Comparison of ENCODE assay signal across 20 mouse cellular contexts in genomic region chr1:61151742-61152141, GRCm38 (mm10).
DNase-seq lines count a peak whose midpoint lies in the region; ATAC-seq and TF ChIP-seq lines count a peak whose summit lies in the region.
"Had no signal": no experiment of that assay in that cellular context is flagged by ENCODE, and none has a peak within 500 bp of the region (broad histone marks: within the 10 kb centered on the region; RNA-seq: fewer than 3 reads in every experiment).

No protein-coding gene starts in this region.

- no peaks in the 10 kb centered on the region for H3K9me3 ChIP-seq in midbrain, embryonic 10.5 days (replicated peaks)
- H3K9me3 ChIP-seq in midbrain, postnatal 0 days (ENCODE audit: low read length) = no peaks in the 10 kb centered on the region
- no peaks in the 10 kb centered on the region for H3K9me3 ChIP-seq in limb, embryonic 10.5 days (replicated peaks)
- H3K9me3 ChIP-seq in intestine, embryonic 15.5 days = no peaks in the 10 kb centered on the region
- H3K9me3 ChIP-seq: forebrain, embryonic 10.5 days had no signal

- WGBS in midbrain, embryonic 10.5 days = 75% methylated on average over 2 of the region's 2 CpGs
- WGBS in midbrain, postnatal 0 days = 76% methylated on average over 2 of the region's 2 CpGs
- WGBS in limb, embryonic 10.5 days = 21% methylated on average over 2 of the region's 2 CpGs
- 29% methylated on average over 2 of the region's 2 CpGs for WGBS in intestine, embryonic 15.5 days

- no peak overlapping the region for H3K4me2 ChIP-seq in midbrain, postnatal 0 days (ENCODE audit: low read depth, low read length, poor library complexity, severe bottlenecking)
- no peak overlapping the region for H3K4me2 ChIP-seq in intestine, embryonic 15.5 days (replicated peaks)

- intact Hi-C loops in gastrocnemius, adult 2 months (cut with DNase I) = no loop called here
- intact Hi-C loops in gastrocnemius, postnatal 36 days (cut with DNase I) = no loop called here

- H3K27me3 ChIP-seq in midbrain, embryonic 10.5 days (ENCODE audit: low read depth, poor library complexity, severe bottlenecking) = no peaks in the 10 kb centered on the region
- no peaks in the 10 kb centered on the region for H3K27me3 ChIP-seq in midbrain, postnatal 0 days (ENCODE audit: insufficient read depth, low read length)
- H3K27me3 ChIP-seq in limb, embryonic 10.5 days (ENCODE audit: low read depth, poor library complexity, severe bottlenecking) = no peaks in the 10 kb centered on the region
- no peaks in the 10 kb centered on the region for H3K27me3 ChIP-seq in intestine, embryonic 15.5 days (replicated peaks)

- H3K27ac ChIP-seq in gastrocnemius, adult 2 months = no peak overlapping the region
- H3K27ac ChIP-seq in midbrain, embryonic 10.5 days (replicated peaks) = no peak overlapping the region
- no peak overlapping the region for H3K27ac ChIP-seq in midbrain, postnatal 0 days (ENCODE audit: low read depth, low read length)
- H3K27ac ChIP-seq in limb, embryonic 10.5 days = peak overlapping the region; percentile 59
- no peak overlapping the region for H3K27ac ChIP-seq in intestine, embryonic 15.5 days
- H3K27ac ChIP-seq: left cerebral cortex, adult 2 months had no signal

- DNase-seq in gastrocnemius, adult 2 months = peak; percentile 43
- DNase-seq in gastrocnemius, postnatal 36 days = no peak
- DNase-seq in midbrain, embryonic 10.5 days (ENCODE audit: low spot score) = peak; percentile 12
- DNase-seq in midbrain, postnatal 0 days (ENCODE audit: low spot score) = no peak
- peak; percentile 49 for DNase-seq in limb, embryonic 10.5 days (ENCODE audit: low spot score)
- DNase-seq in thymus, postnatal 25 days = no peak
- DNase-seq in B cell, adult 2 months = no peak
- DNase-seq: adrenal gland, postnatal 36 days; cerebellum, adult 11-12 months; cerebellum, postnatal 10 days; layer of hippocampus, adult 9-11 months; lung, postnatal 4 days had no signal

- TF ChIP-seq CTCF in gastrocnemius, adult 2 months (IDR thresholded peaks at IDR 0.05) = no peak
- TF ChIP-seq CTCF in midbrain, postnatal 0 days (IDR thresholded peaks at IDR 0.05) = no peak

- H3K9ac ChIP-seq in midbrain, postnatal 0 days (replicated peaks; ENCODE audit: low read length, poor library complexity, severe bottlenecking) = no peak overlapping the region
- no peak overlapping the region for H3K9ac ChIP-seq in intestine, embryonic 15.5 days

- H3K4me1 ChIP-seq in midbrain, embryonic 10.5 days = peaks cover 3% of the 10 kb centered on the region; the same call in 1 of the 2 replicates
- no peaks in the 10 kb centered on the region for H3K4me1 ChIP-seq in midbrain, postnatal 0 days (ENCODE audit: insufficient read depth, low read length)
- H3K4me1 ChIP-seq in limb, embryonic 10.5 days = peaks cover 25% of the 10 kb centered on the region
- H3K4me1 ChIP-seq in intestine, embryonic 15.5 days (replicated peaks) = 0 out of 2 replicates have a peak, but pooled peaks cover 2% of the 10 kb centered on the region

- ATAC-seq in midbrain, postnatal 0 days (ENCODE audit: low FRiP score) = no peak
- ATAC-seq in intestine, embryonic 15.5 days = no peak
- ATAC-seq: CD4-positive, CD25-positive, alpha-beta regulatory T cell, adult 4 months; forebrain, embryonic 16.5 days; hindbrain, embryonic 16.5 days; intestine, postnatal 0 days; midbrain, embryonic 16.5 days had no signal

- H3K4me3 ChIP-seq in gastrocnemius, adult 2 months = no peak overlapping the region
- H3K4me3 ChIP-seq in midbrain, embryonic 10.5 days = no peak overlapping the region
- H3K4me3 ChIP-seq in midbrain, postnatal 0 days (ENCODE audit: low read depth, low read length) = no peak overlapping the region
- no peak overlapping the region for H3K4me3 ChIP-seq in limb, embryonic 10.5 days
- H3K4me3 ChIP-seq in intestine, embryonic 15.5 days (replicated peaks) = no peak overlapping the region
- H3K4me3 ChIP-seq: forebrain, embryonic 10.5 days; left cerebral cortex, adult 2 months had no signal

- H3K36me3 ChIP-seq in midbrain, embryonic 10.5 days = no peaks in the 10 kb centered on the region
- no peaks in the 10 kb centered on the region for H3K36me3 ChIP-seq in midbrain, postnatal 0 days (ENCODE audit: insufficient read depth, low read length)
- no peaks in the 10 kb centered on the region for H3K36me3 ChIP-seq in limb, embryonic 10.5 days
- H3K36me3 ChIP-seq in intestine, embryonic 15.5 days = no peaks in the 10 kb centered on the region
- H3K36me3 ChIP-seq: forebrain, embryonic 10.5 days had no signal

Comparison
In these comparisons a context has a peak if more than half of its experiments do, and no peak if none do; other contexts are left out.
1. DNase-seq: peak in gastrocnemius, adult 2 months (single experiment), midbrain, embryonic 10.5 days (single experiment) and limb, embryonic 10.5 days (single experiment); none in gastrocnemius, postnatal 36 days (0 of 2), midbrain, postnatal 0 days (single experiment), thymus, postnatal 25 days (single experiment) and B cell, adult 2 months (0 of 2).